Mouse (Mus musculus) brain, embryonic 14.5 days (tissue): ENCODE measurements around the gene Tmem72.

Experiments used
- CTCF ChIP-seq: fragments of 200-500 bp; IDR thresholded peaks from 2 replicates; pipeline ENCODE4 v1.5.1; 2012; ENCODE audit warnings: inconsistent platforms, mild to moderate bottlenecking, moderate library complexity, borderline replicate concordance; ENCODE audit not compliant: insufficient read depth, insufficient read length; ENCODE audit errors: extremely low read depth
- POLR2A ChIP-seq: fragments of 200-500 bp; IDR thresholded peaks from 2 replicates; pipeline ENCODE4 v1.6.1; 2012; ENCODE audit warnings: mild to moderate bottlenecking, inconsistent platforms, borderline replicate concordance; ENCODE audit not compliant: poor library complexity, insufficient read depth, insufficient read length, severe bottlenecking; ENCODE audit errors: extremely low read depth

GRCm38 (mm10) chr6:116674283-116674886, 42.3 kb downstream of the Tmem72 start:
- no peak for TF ChIP-seq POLR2A
- no peak for TF ChIP-seq CTCF
